Mouse (Mus musculus): ENCODE results near the gene Fhdc1.
A peak's percentile ranks its signal among the peaks of the same experiment; 100 is the strongest.

The Fhdc1 gene

GRCm38 (mm10) chr3:84480006-84480897, at the start of gene Fhdc1:
Fhdc1 (minus strand) TSS chr3:84480429.
- peak; percentile 33 to 48 for DNase-seq (ENCODE audit: low spot score in 2 of 2)

DNA sequence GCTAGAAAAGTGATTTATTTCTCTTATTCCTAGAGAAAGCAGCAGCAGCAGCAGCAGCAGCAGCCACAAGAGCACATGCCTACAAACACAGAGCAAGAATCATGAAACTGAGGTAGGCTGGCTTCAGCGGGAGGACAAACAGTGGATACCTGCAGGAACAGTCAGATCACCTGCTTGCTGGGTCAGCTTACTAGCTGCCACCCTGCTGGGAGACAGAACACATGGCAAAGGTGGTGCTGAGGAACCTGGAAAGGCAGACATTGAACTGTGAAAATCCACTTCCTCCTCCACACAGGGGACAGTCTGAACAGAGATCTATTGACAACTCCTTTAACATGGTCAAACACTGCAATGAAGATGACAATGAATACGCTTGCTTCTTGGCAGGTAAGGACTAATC, 48.8 kb upstream of the Fhdc1 start:
- no peak for DNase-seq (ENCODE audit: low spot score in 2 of 2)

DNA sequence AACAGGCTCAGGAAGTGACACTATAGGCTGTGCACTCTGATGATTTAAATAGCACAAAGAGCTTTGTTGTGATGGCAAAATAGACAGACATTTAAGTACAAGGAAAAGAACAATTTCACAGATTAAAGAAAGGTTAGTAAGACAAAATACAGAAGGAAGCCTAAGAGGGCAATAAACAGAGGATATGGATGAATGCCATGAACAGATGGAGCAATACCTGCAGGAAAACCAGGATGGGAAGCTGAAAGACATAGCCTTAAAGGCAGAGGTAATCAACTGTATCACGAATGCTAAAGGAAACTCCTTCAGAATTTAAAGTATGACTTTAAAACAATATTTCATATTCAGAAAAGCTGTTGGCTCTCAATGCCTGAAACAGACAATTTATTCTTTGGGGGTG, 44.7 kb upstream of the Fhdc1 start:
- DNase-seq (ENCODE audit: low spot score in 2 of 2): no peak

DNA sequence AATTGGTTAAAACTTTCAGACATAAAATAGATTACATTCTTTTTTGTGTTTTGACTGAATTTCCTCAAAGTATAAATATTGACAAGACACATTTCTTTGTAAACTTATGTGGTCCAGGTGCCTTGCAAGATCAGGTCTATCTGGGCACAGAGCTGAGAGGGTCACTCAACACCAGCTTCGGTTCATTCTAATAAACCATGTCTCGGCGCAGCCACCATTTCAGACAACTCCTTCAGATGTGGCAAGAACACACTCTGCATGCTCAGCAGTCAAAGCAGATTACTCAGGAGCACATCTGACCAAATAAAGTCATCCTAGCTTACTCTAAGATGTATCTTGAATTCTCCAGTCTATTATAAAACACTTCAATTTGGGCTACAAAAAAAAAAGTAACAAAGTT, 35.9 kb upstream of the Fhdc1 start:
- DNase-seq (ENCODE audit: low spot score in 2 of 2): no peak

- no peak for DNase-seq (ENCODE audit: low spot score in 2 of 2)
These were observed 32.7 kb upstream of the Fhdc1 start for GRCm38 (mm10) chr3:84512774-84513515.

- no peak for DNase-seq (ENCODE audit: low spot score in 2 of 2)
These were observed 25.0 kb upstream of the Fhdc1 start for GRCm38 (mm10) chr3:84505193-84505592.

DNA sequence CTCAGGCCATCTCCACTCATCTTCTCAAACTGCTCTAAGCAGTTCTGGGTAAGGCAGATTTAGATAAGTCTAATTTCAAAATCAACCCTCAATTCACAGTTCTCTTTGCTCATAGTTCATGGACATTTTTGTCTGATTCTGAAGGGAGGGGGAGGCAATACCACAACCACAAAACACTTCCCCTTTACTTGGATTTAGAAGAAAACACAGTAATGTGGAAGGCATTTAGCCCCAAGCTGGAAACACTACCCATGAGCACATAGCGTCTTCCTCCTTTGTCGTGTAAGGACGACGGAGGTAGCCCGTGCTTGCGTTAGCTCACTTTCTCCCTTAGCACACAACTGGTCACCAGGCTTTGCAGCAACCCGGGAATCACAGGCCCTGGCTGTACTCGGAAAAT, 24.1 kb upstream of the Fhdc1 start:
- DNase-seq (ENCODE audit: low spot score in 2 of 2): no peak

DNA sequence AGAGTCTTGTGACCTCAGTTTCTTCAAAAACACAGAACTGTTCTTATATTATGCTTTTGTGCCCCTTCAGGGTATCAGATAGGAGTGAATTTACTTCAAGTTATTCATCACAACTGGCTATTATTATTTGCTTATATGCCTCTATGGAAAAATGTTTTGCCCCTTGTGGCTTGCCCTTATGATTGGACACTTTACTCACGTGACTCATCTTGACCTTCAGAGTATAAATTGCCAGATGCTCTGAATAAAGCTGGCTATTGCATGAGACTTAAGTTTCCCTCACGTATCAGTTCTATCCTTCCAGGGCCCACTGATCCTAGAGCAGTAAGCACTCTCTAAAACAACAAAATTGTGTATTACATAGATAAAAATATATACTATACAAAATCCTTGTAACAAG, 21.9 kb upstream of the Fhdc1 start:
- DNase-seq (ENCODE audit: low spot score in 2 of 2): no peak

DNA sequence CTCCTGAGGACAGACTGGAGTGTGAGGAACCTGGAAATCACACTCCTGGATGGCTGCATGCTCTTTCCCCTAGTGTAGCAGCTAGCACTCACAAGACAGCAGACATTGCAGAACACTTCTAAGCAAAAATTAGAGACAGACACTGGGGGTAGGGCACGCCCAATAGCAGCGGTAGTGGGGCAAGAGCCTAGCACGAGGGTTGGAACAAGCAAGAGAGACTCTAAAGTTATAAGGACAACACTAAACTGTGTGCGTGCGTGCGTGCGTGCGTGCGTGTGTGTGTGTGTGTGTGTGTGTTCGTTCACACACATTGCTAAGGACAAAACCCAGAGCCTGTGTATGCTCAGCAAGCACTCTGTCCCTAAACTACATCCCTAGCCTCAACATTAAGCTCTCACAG, 20.3 kb upstream of the Fhdc1 start:
- no peak for DNase-seq (ENCODE audit: low spot score in 2 of 2)

- DNase-seq (ENCODE audit: low spot score in 2 of 2): no peak
These were observed 17.5 kb upstream of the Fhdc1 start for GRCm38 (mm10) chr3:84497718-84498117.

DNA sequence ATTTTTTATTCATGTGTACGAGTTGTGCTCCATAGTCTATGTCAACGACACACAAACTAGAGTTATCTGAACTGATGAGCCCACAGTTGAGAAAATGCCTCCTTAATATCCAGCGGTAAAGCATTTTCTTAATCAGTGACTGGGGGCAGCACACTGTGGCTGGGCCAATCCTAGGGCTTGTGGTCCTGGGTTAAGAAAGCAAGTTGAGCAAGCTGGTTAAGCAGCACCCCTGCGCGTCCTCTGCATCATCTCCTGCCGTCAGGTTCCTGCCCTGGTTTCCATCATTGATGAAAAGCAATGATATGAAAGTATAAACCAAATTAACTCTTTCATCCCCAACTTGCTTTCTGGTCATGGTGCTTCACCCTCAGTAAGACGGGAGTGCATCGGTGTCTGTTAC, 12.4 kb upstream of the Fhdc1 start:
- no peak for DNase-seq (ENCODE audit: low spot score in 2 of 2)

DNA sequence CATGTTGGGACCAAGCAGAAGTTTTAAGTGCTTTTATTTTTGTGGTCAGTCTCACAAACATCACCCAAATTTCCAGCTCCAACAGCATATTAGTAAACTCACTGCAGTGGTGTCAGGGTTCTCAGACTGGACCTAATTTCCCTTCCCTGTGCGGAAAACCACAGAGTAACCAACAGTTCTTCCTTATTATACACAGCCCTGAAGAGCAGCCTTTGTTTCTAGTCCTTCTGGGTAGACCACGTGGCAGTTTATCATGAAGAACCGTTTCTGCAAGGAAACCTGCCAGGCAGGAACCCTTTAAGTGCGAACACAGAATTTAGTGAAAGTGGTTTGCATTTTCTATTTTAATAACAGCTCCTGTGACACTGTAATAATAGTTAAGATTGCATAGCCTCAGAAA, 11.9 kb upstream of the Fhdc1 start:
- no peak for DNase-seq (ENCODE audit: low spot score in 2 of 2)

DNA sequence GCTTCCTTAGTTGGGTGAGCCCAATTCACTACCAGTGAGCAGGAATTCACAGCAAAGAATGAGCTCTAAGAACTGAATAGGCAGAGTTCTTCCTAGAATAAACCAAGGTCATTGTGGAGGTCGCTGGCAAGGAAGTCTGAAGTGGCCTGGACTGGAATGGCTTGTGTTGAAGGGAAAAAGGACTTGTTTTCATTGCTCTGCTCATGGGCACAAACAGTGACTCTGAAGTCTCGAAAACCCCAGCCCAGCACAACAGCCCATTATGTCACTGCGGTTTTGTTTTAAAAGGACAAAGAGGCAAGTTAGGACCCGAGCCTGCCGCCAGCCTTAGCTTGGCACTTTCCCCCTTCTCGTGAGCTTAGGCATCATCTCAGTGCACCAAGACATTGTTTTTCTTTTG, 8.5 kb upstream of the Fhdc1 start:
- DNase-seq (ENCODE audit: low spot score in 2 of 2): no peak

GRCm38 (mm10) chr3:84484891-84485290, 4.7 kb upstream of the Fhdc1 start:
- no peak for DNase-seq (ENCODE audit: low spot score in 2 of 2)

DNA sequence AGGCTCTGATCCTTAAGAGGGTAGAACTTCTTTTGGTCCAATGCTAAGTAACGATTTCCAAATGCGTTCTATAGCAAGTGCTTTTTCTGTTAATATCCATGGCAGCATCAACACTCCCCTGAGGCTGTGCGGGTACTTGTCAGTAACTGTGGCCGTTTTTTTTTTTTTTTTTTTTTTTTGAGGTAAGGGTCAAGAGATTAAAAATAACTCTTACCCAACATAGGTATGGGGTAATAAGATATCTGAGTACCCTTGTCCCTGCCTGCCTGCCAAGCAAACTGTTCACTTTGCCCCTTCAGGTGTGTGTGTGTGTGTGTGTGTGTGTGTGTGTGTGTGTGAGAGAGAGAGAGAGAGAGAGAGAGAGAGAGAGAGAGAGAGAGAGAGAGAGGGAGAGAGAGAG, 4.1 kb upstream of the Fhdc1 start:
- DNase-seq (ENCODE audit: low spot score in 2 of 2): no peak

DNA sequence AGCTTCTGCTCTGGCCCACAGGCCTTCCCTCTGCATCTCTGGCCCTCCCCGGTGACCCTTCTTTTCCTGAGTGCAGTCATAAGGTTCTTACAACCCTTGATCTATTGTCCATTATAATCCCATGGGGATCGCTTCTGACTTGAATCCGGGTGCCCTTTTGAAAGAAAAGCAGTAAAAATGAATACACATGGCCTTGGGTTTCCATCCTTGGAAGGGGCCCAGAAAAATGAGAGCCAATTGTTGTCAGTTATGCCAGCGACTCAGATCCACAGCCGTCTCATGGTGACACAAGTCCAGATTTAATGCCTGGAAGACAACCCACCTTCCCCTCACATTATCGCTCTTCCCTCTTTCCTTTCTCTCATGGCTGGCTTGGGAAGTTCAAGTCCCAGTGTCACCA, 1.9 kb upstream of the Fhdc1 start:
- no peak for DNase-seq (ENCODE audit: low spot score in 2 of 2)

DNA sequence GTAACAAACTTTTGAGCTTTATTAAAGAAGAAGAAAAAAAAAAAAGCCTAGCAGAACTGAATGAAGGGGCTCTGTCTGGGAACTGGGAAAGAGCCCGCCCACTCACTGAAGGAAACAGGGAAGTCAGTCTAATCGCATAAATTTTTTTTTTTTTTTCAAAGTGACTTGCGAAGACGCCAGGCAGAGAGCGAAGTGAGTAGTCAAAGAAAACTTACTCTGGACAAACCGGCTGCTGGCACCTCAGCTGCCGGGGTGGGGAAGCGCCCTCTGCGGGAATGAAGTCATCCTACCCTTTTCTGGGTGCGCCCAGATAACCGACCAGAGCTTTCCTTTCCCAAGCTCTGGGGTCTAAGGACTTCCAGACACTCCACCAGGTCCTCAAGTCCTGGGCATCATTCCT, 875 bp upstream of the Fhdc1 start:
- peak; percentile 25 to 44 for DNase-seq (ENCODE audit: low spot score in 2 of 2)

GRCm38 (mm10) chr3:84479293-84480005, 780 bp downstream of the Fhdc1 start:
- peak; percentile 14 to 26 for DNase-seq (ENCODE audit: low spot score in 2 of 2)

GRCm38 (mm10) chr3:84478896-84479292, 1.3 kb downstream of the Fhdc1 start:
- no peak for DNase-seq (ENCODE audit: low spot score in 2 of 2)

DNA sequence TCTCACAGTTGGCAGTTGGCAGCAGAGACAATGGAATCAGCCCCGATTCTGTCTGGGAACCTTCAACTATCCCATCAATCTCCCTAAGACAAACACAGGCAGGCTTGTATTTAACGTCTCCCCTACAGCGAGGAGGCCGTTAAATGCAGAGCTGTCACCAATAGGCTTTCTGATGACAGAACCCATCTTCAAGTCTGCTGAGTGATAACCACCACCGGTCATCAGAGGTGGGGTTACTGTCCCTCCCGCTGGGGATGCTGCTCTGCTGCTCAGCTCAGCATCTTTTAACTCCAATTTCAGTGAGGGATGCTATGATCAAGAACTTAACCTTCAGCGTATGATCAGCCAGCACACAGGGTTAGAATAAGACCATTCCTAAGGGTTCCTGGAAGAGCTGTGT, 2.0 kb downstream of the Fhdc1 start:
- no peak for DNase-seq (ENCODE audit: low spot score in 2 of 2)

DNA sequence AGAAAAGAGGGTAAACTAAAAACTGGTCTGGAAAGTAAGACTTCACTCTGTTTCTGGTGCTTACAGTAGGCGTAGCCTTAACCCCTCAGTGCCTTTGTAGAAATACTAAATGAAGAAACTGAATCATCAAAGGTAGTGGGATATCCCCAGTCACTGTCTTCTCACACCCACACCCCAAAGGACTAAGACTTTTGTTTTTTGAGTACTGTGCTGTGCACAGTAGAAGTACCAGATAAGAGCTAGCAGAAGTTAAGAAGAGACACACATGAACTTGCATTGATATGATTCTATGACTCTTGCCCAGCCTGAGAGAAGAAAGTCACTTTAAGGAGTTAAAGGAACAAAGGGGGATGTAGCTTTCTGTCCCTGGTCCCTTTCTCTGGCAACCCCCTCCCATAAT, 2.7 kb downstream of the Fhdc1 start:
- DNase-seq (ENCODE audit: low spot score in 2 of 2): no peak

GRCm38 (mm10) chr3:84474981-84475775, 5.1 kb downstream of the Fhdc1 start:
- no peak for DNase-seq (ENCODE audit: low spot score in 2 of 2)

Data from right cerebral cortex, adult 2 months (tissue).